Mouse (Mus musculus): ENCODE results near the gene Mta2. TPM values are rescaled to one million over a fixed set of nuclear protein-coding genes. Genes with fewer than 3 reads are reported as not detected.

The Mta2 gene
- polyA plus RNA-seq, 1 experiment from 2014 or later = 139 TPM

- no peak overlapping the region for H3K4me2 ChIP-seq (replicated peaks)
- no peak for ATAC-seq
- no peak overlapping the region for H3K4me3 ChIP-seq (replicated peaks)
- no peaks in the 10 kb centered on the region for H3K4me1 ChIP-seq (replicated peaks)
- H3K36me3 ChIP-seq = peaks cover 62% of the 10 kb centered on the region
- H3K9me3 ChIP-seq = no peaks in the 10 kb centered on the region
- 95% methylated on average over 3 of the region's 3 CpGs for WGBS
- no peak overlapping the region for H3K9ac ChIP-seq
- H3K27ac ChIP-seq = no peak overlapping the region
- H3K27me3 ChIP-seq (replicated peaks) = no peaks in the 10 kb centered on the region
Measured at GRCm38 (mm10) chr19:8914212-8914611, 27.5 kb upstream of the Mta2 start.

GRCm38 (mm10) chr19:8919000-8919399, 22.7 kb upstream of the Mta2 start:
- Histone ChIP-seq H3K36me3 (peaks cover 25% of the 10 kb centered on the region), H3K4me1 (replicated peaks) (no peaks in the 10 kb centered on the region; the same call in 1 of the 2 replicates), H3K9me3 (no peaks in the 10 kb centered on the region), H3K4me2 (replicated peaks) (no peak overlapping the region), H3K4me3 (replicated peaks) (no peak overlapping the region), H3K27ac (no peak overlapping the region), H3K27me3 (replicated peaks) (no peaks in the 10 kb centered on the region), H3K9ac (no peak overlapping the region)
- WGBS = 89% methylated on average over 3 of the region's 3 CpGs
- ATAC-seq = no peak

- WGBS = 65% methylated on average over 6 of the region's 6 CpGs
- no peaks in the 10 kb centered on the region; the same call in 1 of the 2 replicates for H3K4me1 ChIP-seq (replicated peaks)
- 0 out of 2 replicates have a peak overlapping the region, but pooled peaks have one; percentile 85 for H3K9ac ChIP-seq
- peaks cover 19% of the 10 kb centered on the region for H3K36me3 ChIP-seq
- H3K27me3 ChIP-seq (replicated peaks) = no peaks in the 10 kb centered on the region
- H3K4me3 ChIP-seq (replicated peaks) = no peak overlapping the region; the same call in 1 of the 2 replicates
- peak overlapping the region; percentile 92 for H3K27ac ChIP-seq
- no peak for ATAC-seq
- H3K4me2 ChIP-seq (replicated peaks) = peak overlapping the region; percentile 75
- H3K9me3 ChIP-seq = no peaks in the 10 kb centered on the region
Measured at GRCm38 (mm10) chr19:8919684-8920072, 22.0 kb upstream of the Mta2 start.

GRCm38 (mm10) chr19:8920073-8920736, 21.5 kb upstream of the Mta2 start, which contains the start of gene B3gat3:
Gene B3gat3 (plus strand): TSS chr19:8920374.
- Histone ChIP-seq H3K27ac (peak within 1 kb of the TSS; percentile 92), H3K36me3 (peaks cover 15% of the 10 kb centered on the region), H3K9me3 (no peaks in the 10 kb centered on the region), H3K4me1 (replicated peaks) (no peaks in the 10 kb centered on the region; the same call in 1 of the 2 replicates), H3K4me2 (replicated peaks) (peak within 1 kb of the TSS; percentile 75), H3K27me3 (replicated peaks) (no peaks in the 10 kb centered on the region), H3K4me3 (replicated peaks) (peak within 1 kb of the TSS; percentile 87), H3K9ac (peak within 1 kb of the TSS; percentile 85)
- ATAC-seq = peak; percentile 98
- 2% methylated on average over 49 of the region's 50 CpGs for WGBS

GRCm38 (mm10) chr19:8920836-8921291, 20.8 kb upstream of the Mta2 start:
- H3K36me3 ChIP-seq = peaks cover 13% of the 10 kb centered on the region
- H3K4me1 ChIP-seq (replicated peaks) = no peaks in the 10 kb centered on the region; the same call in 1 of the 2 replicates
- 1% methylated on average over 6 of the region's 6 CpGs for WGBS
- peak overlapping the region; percentile 92 for H3K27ac ChIP-seq
- peak; percentile 7 for ATAC-seq
- H3K4me3 ChIP-seq (replicated peaks) = peak overlapping the region; percentile 87
- H3K9me3 ChIP-seq = no peaks in the 10 kb centered on the region
- peak overlapping the region; percentile 75 for H3K4me2 ChIP-seq (replicated peaks)
- H3K27me3 ChIP-seq (replicated peaks) = no peaks in the 10 kb centered on the region
- peak overlapping the region; percentile 85 for H3K9ac ChIP-seq

- Histone ChIP-seq H3K9me3 (no peaks in the 10 kb centered on the region), H3K9ac (0 out of 2 replicates have a peak overlapping the region, but pooled peaks have one; percentile 34), H3K4me2 (replicated peaks) (peak overlapping the region; percentile 75), H3K27me3 (replicated peaks) (no peaks in the 10 kb centered on the region), H3K36me3 (0 out of 2 replicates have a peak, but pooled peaks cover 7% of the 10 kb centered on the region), H3K4me3 (replicated peaks) (0 out of 2 replicates have a peak overlapping the region, but pooled peaks have one; percentile 87), H3K4me1 (replicated peaks) (no peaks in the 10 kb centered on the region; the same call in 1 of the 2 replicates), H3K27ac (no peak overlapping the region)
- ATAC-seq = no peak
- WGBS = 75% methylated on average over 9 of the region's 9 CpGs
Measured at GRCm38 (mm10) chr19:8921741-8922140, 19.9 kb upstream of the Mta2 start.

- no peak overlapping the region for H3K27ac ChIP-seq
- no peak overlapping the region for H3K9ac ChIP-seq
- H3K36me3 ChIP-seq = 0 out of 2 replicates have a peak, but pooled peaks cover 4% of the 10 kb centered on the region
- no peak overlapping the region for H3K4me2 ChIP-seq (replicated peaks)
- 83% methylated on average over 2 of the region's 2 CpGs for WGBS
- H3K27me3 ChIP-seq (replicated peaks) = no peaks in the 10 kb centered on the region
- no peak overlapping the region for H3K4me3 ChIP-seq (replicated peaks)
- no peaks in the 10 kb centered on the region for H3K9me3 ChIP-seq
- ATAC-seq = no peak
- H3K4me1 ChIP-seq (replicated peaks) = peaks cover 20% of the 10 kb centered on the region
Measured at GRCm38 (mm10) chr19:8926766-8927165, 14.9 kb upstream of the Mta2 start.

- Histone ChIP-seq H3K36me3 (0 out of 2 replicates have a peak, but pooled peaks cover 4% of the 10 kb centered on the region), H3K27ac (no peak overlapping the region), H3K27me3 (replicated peaks) (no peaks in the 10 kb centered on the region), H3K9me3 (no peaks in the 10 kb centered on the region), H3K4me3 (replicated peaks) (no peak overlapping the region), H3K4me2 (replicated peaks) (no peak overlapping the region), H3K4me1 (replicated peaks) (peaks cover 20% of the 10 kb centered on the region), H3K9ac (no peak overlapping the region)
- 82% methylated on average over 12 of the region's 12 CpGs for WGBS
- no peak for ATAC-seq
Measured at GRCm38 (mm10) chr19:8927891-8928525, 13.7 kb upstream of the Mta2 start.

- peak; percentile 30 for ATAC-seq
- WGBS = 24% methylated on average over 16 of the region's 16 CpGs
- peak overlapping the region; percentile 88 for H3K4me3 ChIP-seq (replicated peaks)
- no peaks in the 10 kb centered on the region for H3K9me3 ChIP-seq
- no peaks in the 10 kb centered on the region for H3K27me3 ChIP-seq (replicated peaks)
- H3K4me2 ChIP-seq (replicated peaks) = peak overlapping the region; percentile 83
- H3K36me3 ChIP-seq = peaks cover 6% of the 10 kb centered on the region; the same call in 1 of the 2 replicates
- H3K27ac ChIP-seq = peak overlapping the region; percentile 91
- H3K4me1 ChIP-seq (replicated peaks) = peaks cover 20% of the 10 kb centered on the region
- peak overlapping the region; percentile 88 for H3K9ac ChIP-seq
Measured at GRCm38 (mm10) chr19:8928689-8929223, 12.9 kb upstream of the Mta2 start.

GRCm38 (mm10) chr19:8929224-8930088, 12.2 kb upstream of the Mta2 start, which contains the start of the genes Rom1 and Eml3:
Gene Rom1 (minus strand): TSS chr19:8929356.
Gene Eml3 (plus strand): TSS chr19:8929552.
- Histone ChIP-seq H3K9ac (peak within 1 kb of the TSS; percentile 88), H3K4me1 (replicated peaks) (peaks cover 20% of the 10 kb centered on the region), H3K27ac (peak within 1 kb of the TSS; percentile 91), H3K9me3 (no peaks in the 10 kb centered on the region), H3K4me2 (replicated peaks) (peak within 1 kb of the TSS; percentile 83), H3K4me3 (replicated peaks) (peak within 1 kb of the TSS; percentile 88), H3K27me3 (replicated peaks) (no peaks in the 10 kb centered on the region), H3K36me3 (peaks cover 10% of the 10 kb centered on the region; the same call in 1 of the 2 replicates)
- under 1% methylated on average over 74 of the region's 74 CpGs for whole genome bisulfite sequencing
- ATAC-seq = peak; percentile 87

GRCm38 (mm10) chr19:8930117-8930516, 11.6 kb upstream of the Mta2 start:
- H3K9me3 ChIP-seq = no peaks in the 10 kb centered on the region
- peak overlapping the region; percentile 88 for H3K9ac ChIP-seq
- ATAC-seq = peak; percentile 11; the same call in 1 of the 2 replicates
- no peaks in the 10 kb centered on the region for H3K27me3 ChIP-seq (replicated peaks)
- H3K4me2 ChIP-seq (replicated peaks) = peak overlapping the region; percentile 83
- peak overlapping the region; percentile 91 for H3K27ac ChIP-seq
- peak overlapping the region; percentile 88 for H3K4me3 ChIP-seq (replicated peaks)
- WGBS = 2% methylated on average over 11 of the region's 11 CpGs
- peaks cover 20% of the 10 kb centered on the region for H3K4me1 ChIP-seq (replicated peaks)
- H3K36me3 ChIP-seq = peaks cover 10% of the 10 kb centered on the region; the same call in 1 of the 2 replicates
